Mouse (Mus musculus): Measurements from ENCODE around the gene Birc7.
A peak's percentile ranks its signal among the peaks of the same experiment; 100 is the strongest.

The Birc7 gene

DNA sequence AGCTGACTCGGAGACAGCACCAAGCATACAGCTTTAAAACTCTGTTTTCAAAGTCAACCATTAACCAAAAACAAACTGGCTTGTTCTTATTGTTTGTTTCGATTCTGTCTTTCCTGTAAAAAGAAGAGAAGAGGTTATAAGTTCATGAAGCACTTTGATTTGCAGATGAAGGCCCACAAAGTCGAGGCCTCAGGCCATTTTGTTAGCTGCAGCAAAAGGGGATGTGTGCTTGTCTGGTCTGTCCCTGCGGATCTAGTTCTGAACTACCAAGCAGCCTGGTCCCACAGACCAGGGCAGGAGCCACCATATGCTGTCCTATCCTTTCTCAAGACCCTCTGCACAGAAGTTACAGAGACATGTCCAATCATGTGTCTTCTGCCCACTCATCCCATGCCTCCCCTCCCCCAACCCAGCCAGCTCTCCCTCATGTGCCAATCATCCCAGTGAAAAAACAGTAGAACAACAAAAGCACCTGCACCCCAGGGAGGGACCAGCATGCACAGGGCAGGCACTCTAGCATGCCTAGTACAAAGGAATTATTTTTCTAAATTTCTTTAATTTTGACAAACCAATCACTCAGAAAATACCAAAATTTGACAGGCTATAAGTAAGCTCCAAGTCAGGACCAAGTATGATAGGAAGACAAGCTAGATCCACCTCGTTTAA lies 23.1 kb upstream of the Birc7 start:
- DNase-seq, result peak in 1 of 2 experiments; percentile 9

GRCm38 (mm10) chr2:180910928-180911327 lies 17.9 kb upstream of the Birc7 start:
- no peak for DNase-seq

GRCm38 (mm10) chr2:180915886-180916433 lies 12.9 kb upstream of the Birc7 start:
- DNase-seq, result no peak

GRCm38 (mm10) chr2:180919913-180920809 lies 8.7 kb upstream of the Birc7 start:
- DNase-seq, result peak in 1 of 2 experiments; percentile 58

GRCm38 (mm10) chr2:180920810-180921400 lies 7.9 kb upstream of the Birc7 start, which contains the start of gene Ythdf1:
Ythdf1 (minus strand) TSS chr2:180920949.
- peak; percentile 99 for DNase-seq

- no peak for DNase-seq
Observed at GRCm38 (mm10) chr2:180922739-180923138, 6.1 kb upstream of the Birc7 start.

- DNase-seq, result peak; percentile 89 to 90
Observed at GRCm38 (mm10) chr2:180925176-180925575, 3.6 kb upstream of the Birc7 start.

DNA sequence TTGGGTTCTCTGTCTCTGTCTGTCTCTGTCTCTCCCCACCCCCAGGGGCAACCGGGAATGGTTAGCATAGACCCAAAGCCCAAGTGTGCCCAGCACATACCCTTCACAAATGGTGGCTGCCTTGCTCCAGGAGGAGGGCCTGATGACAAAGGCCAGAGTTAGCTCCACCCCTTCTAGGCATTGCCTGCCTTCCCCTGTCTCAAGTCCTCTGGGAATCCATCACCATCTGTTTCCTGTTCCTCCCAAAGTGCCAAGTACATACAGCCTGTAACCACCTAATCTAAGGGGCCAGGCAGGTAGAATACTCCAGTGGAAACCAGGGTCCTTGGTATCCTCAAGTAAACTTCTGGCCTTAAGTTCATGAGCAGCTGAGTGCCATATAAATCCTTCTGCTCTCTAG lies 3.6 kb downstream of the Birc7 start:
- DNase-seq, result no peak

GRCm38 (mm10) chr2:180940187-180940586 lies 11.4 kb downstream of the Birc7 start:
- no peak for DNase-seq

DNA sequence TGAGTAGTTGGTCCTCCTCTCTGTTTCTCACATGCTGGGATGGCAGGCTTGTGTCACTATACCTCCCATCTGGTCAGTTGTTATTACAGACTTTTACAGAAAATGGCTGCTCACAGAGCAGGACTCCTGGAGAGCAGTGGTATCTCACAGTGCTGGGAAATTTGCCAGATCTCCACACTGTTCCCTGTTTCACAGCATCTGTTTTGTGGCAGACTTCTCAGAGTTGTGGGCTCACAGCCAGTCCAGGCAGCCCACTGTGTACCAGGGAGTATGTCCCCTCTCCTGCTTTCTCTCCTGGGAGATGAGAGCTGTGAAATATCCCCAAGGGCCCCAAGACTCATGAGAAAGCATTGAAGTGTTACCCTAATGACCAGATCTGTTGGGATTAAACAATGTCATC lies 13.0 kb downstream of the Birc7 start:
- no peak for DNase-seq

DNA sequence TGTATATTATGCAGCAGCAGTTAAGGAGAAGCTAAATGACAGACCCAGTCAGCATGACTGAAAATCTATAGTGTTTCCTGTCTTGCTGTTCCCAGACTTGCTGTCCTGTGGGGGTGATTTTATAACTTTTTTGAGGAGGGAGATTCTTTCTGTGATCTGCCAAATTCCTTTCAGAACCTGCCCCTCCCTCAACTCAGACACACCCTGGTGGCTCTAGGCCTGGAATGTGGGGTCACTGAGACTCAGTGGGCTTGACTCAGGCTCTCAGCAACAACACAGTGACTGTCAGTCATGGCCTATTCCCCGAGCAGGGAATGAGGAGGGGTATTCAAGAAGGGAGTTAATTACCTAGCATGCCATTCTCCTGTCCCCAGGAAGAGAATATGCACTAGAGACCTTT lies 21.1 kb downstream of the Birc7 start:
- no peak for DNase-seq

GRCm38 (mm10) chr2:180952731-180953171 lies 23.9 kb downstream of the Birc7 start:
- DNase-seq, result peak in 1 of 2 experiments; percentile 28

DNA sequence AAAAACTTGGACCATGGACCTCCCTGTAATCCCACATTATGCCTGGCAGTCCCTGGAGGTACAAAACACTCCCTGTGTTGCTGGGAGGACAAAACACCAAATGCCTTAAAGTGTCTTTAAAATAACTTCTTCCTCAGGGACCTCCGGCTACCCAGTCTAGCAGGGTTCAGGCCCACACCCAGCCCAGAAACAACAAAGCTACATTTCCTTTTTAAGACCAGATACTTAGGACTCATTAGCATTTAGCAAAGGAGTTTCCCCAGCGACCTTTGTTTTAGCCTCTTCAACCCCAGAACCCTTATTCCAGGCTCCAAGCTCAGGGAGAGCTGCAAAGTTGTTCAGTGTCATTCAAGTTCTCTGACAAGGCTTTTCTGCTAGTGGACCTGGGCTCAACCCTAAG lies 24.8 kb downstream of the Birc7 start:
- DNase-seq, result no peak

- peak; percentile 66 to 75 for DNase-seq
Observed at GRCm38 (mm10) chr2:180954061-180955047, 25.5 kb downstream of the Birc7 start, which contains the start of gene Nkain4. Nkain4 (minus strand) TSS chr2:180954699.

DNA sequence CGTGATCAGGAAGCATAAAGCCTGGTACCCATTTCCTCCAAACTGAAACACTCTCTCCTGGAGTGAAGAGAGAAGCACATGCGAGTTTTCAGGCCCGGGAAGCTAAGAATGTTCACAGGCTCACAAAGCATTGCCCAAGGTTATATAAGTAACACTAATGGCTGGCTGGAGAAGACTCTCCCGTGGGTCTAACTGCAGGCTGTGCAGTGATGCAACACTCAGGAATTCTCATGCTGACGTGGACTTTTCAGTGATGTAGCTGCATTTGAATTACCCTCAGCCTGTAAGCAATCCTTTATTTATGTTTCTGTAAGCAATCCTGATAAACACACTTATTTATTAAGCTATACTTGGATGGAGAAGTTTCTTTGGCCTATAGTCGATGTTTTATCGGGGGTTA lies 30.8 kb downstream of the Birc7 start:
- no peak for DNase-seq

- DNase-seq, result no peak
Observed at GRCm38 (mm10) chr2:180960187-180960586, 31.4 kb downstream of the Birc7 start.

DNA sequence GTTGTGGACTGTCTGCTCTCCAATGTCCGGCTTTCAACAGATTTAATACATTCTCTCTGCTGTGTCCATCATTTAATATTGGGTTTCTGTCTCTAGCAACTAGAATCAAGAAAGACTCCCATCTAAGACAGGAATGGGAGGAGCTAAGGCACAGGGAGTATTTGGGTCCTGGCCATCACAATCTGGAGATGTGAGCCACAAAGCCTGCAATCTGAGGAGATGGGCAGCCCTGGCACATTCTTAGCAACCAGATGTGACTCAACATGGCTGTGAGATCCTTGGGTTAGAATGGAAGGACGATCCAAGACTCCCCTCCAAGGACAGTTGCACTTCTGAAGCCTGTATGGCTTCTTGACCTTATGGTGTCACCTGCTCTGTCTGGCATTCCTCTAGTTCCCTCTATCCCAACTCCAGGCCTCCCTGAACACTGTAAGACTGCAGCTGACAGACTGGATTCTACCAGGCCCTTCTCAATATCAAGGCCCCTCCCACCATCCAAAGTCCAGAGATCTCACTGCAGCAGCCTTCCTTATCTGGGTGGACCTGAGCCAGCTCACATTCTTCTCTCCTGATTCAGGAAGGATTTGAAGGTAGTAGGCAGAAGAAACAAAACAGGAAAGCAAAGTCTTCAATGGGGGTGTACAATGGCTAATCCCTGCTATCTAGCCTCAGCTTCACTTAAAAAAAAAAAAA lies 33.9 kb downstream of the Birc7 start:
- DNase-seq, result no peak

DNA sequence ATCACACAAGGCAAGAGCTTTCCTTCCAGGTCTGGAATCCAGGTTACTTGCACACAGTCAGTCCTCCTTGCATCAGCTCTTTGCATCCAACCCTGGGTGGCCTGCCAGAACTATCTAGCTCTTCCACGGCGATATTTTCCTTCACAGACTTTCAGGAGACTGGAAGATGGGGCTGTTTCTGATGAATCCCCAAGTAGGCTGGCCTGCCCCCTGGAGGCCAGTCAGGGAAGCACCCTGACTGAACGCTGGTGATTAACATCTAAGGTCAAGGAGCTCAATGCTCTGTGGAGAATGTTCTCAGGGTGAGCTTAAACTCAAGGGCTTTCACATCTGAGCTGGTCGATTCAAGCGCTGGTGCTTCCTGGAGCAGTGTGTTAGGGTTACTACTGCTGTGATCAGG lies 35.1 kb downstream of the Birc7 start:
- peak; percentile 88 to 91 for DNase-seq

DNA sequence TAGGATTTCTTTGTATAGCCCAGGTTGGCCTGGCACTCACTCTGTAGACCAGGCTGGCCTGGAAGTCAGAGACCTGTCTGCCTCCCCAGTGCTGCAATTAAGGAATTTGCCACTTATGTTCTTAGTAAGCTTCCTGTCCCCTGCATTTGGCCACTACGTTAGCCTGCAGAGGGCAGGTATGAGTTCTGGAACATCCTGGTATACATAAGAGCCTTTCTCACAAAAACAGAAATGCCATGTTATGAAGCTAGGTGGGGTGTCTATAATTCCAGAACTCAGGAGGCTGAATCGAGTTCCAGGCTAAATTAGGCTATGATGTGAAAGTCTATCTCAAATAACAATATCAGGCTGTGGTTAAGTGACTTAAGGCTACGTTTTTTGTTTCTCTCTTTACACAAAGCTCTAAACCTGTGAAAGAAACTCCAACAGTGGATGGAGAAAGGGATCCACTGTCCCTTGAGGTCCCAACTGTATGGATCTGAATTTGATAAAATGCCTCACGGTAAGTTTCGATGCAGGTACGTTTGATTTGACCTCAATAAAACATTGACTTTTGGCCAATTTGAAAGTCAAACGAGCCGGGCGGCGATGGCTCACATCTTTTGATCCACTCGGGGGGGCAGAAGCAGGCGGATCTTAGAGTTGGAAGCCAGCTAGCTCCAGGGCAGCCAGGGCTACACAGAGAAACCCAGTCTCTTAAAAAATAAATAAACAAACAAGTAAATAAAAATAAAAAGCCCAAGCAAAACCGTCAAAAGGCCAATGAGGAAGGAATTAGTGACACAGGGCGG lies 37.5 kb downstream of the Birc7 start:
- peak; percentile 62 to 66 for DNase-seq
